Mouse (Mus musculus) neural tube, embryonic 11.5 days (tissue): Measurements from ENCODE around the gene Fdps. TPM values are rescaled to one million over a fixed set of nuclear protein-coding genes. Genes with fewer than 3 reads are reported as not detected.
A peak's percentile ranks its signal among the peaks of the same experiment; 100 is the strongest.

Source experiments
- ATAC-seq: fragments of 200-750 bp; cut with Nextera tagmentation; 2 replicates; pipeline ENCODE4 v1.8.0; 2017; ENCODE audit warnings: moderate number of reproducible peaks, mild to moderate bottlenecking, moderate TSS enrichment, moderate library complexity; ENCODE audit not compliant: insufficient read depth, low FRiP score, low TSS enrichment
- DNase-seq: peaks from one replicate; pipeline ENCODE4 v3.0.0-alpha.2; 2015; ENCODE audit warnings: low spot score
- H3K27ac ChIP-seq: fragments of 300-500 bp; sonication (generic); 2 replicates; pipeline ENCODE4 v1.5.1; 2014; ENCODE audit warnings: low read depth, mild to moderate bottlenecking, low read length
- H3K27me3 ChIP-seq: fragments of 300-500 bp; sonication (generic); 2 replicates; pipeline ENCODE4 v1.6.1; 2014; ENCODE audit warnings: mild to moderate bottlenecking, low read length, mixed read lengths; ENCODE audit not compliant: control insufficient read depth, insufficient read depth
- H3K36me3 ChIP-seq: fragments of 300-500 bp; sonication (generic); 2 replicates; pipeline ENCODE4 v1.6.1; 2014; ENCODE audit warnings: mild to moderate bottlenecking, low read length, moderate library complexity, mixed read lengths; ENCODE audit not compliant: control insufficient read depth, insufficient read depth
- H3K4me1 ChIP-seq: fragments of 300-500 bp; sonication (generic); 2 replicates; pipeline ENCODE4 v1.6.1; 2014; ENCODE audit warnings: low read length, mixed read lengths; ENCODE audit not compliant: control insufficient read depth, insufficient read depth
- H3K4me2 ChIP-seq: fragments of 300-500 bp; sonication (generic); 2 replicates; pipeline ENCODE4 v1.6.1; 2014; ENCODE audit warnings: low read depth, mild to moderate bottlenecking, moderate library complexity
- H3K4me3 ChIP-seq: fragments of 300-500 bp; sonication (generic); 2 replicates; pipeline ENCODE4 v1.5.1; 2014; ENCODE audit warnings: low read depth, low read length
- H3K9ac ChIP-seq: fragments of 300-500 bp; sonication (generic); 2 replicates; pipeline ENCODE4 v1.6.1; 2014; ENCODE audit warnings: mild to moderate bottlenecking, low read length
- H3K9me3 ChIP-seq: fragments of 300-500 bp; sonication (generic); 2 replicates; pipeline ENCODE4 v1.6.1; 2016; ENCODE audit warnings: low read length; ENCODE audit not compliant: control insufficient read depth
- whole genome bisulfite sequencing: fragments of 180-500 bp; shearing (Covaris S2); extraction: QIAGEN DNeasy Blood & Tissue Kit; methylation state at CpG from one replicate; pipeline ENCODE4 v1.1.7; 2014; 5-methylcytosine and 5-hydroxymethylcytosine counted together
- polyA plus RNA-seq: library from polyadenylated mRNA; unstranded; fragments of >200 nt; fragmentation: Nextera tagmentation; extraction: Ambion mirVana; gene quantifications from 2 replicates; pipeline ENCODE4 v1.2.1, GENCODE M21; 2014

Gene Fdps
- polyA plus RNA-seq, 1 experiment from 2014 or later, result 384 TPM

DNA sequence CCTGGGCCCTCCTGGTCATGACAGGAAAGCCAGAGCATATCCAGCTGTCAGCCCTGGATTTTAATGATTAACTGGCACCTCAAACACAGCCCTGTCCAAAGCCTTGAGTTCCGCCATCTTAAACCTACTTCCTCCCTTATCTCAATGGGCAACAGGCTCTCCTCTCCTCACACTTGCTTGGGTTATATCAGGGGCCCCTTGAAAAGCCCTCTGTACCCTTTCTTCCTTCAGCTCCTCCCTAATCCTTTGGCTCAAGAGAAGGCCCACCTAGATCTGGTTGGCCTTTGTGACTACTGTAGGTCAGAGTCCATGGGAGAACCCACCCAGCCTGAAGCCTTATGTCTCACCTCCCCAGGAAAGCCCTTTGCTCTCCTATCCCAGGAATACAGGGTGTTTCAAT is 32.0 kb upstream of the Fdps start:
- Histone ChIP-seq H3K27me3 (no peaks in the 10 kb centered on the region; the same call in 1 of the 2 replicates), H3K9me3 (no peaks in the 10 kb centered on the region), H3K4me1 (no peaks in the 10 kb centered on the region), H3K4me3 (no peak overlapping the region), H3K27ac (no peak overlapping the region), H3K9ac (no peak overlapping the region), H3K4me2 (no peak overlapping the region), H3K36me3 (no peaks in the 10 kb centered on the region)
- DNase-seq (no peak), ATAC-seq (no peak)
- 96% methylated on average over 1 of the region's 1 CpGs for WGBS

GRCm38 (mm10) chr3:89133063-89133450 is 31.3 kb upstream of the Fdps start:
- no peaks in the 10 kb centered on the region; the same call in 1 of the 2 replicates for H3K27me3 ChIP-seq
- H3K4me2 ChIP-seq, result no peak overlapping the region
- DNase-seq (no peak), ATAC-seq (no peak)
- H3K9me3 ChIP-seq, result no peaks in the 10 kb centered on the region
- no peaks in the 10 kb centered on the region for H3K4me1 ChIP-seq
- no peak overlapping the region for H3K9ac ChIP-seq
- H3K4me3 ChIP-seq, result no peak overlapping the region
- H3K36me3 ChIP-seq, result no peaks in the 10 kb centered on the region
- no peak overlapping the region for H3K27ac ChIP-seq
- WGBS, result 81% methylated on average over 7 of the region's 7 CpGs

- 0 out of 2 replicates have a peak overlapping the region, but pooled peaks have one; percentile 32 for H3K9ac ChIP-seq
- DNase-seq (peak; percentile 53), ATAC-seq (no peak)
- no peaks in the 10 kb centered on the region; the same call in 1 of the 2 replicates for H3K27me3 ChIP-seq
- H3K4me3 ChIP-seq, result 0 out of 2 replicates have a peak overlapping the region, but pooled peaks have one; percentile 9
- H3K27ac ChIP-seq, result no peak overlapping the region
- H3K4me2 ChIP-seq, result peak overlapping the region; percentile 50
- no peaks in the 10 kb centered on the region for H3K36me3 ChIP-seq
- 16% methylated on average over 25 of the region's 30 CpGs for WGBS
- H3K9me3 ChIP-seq, result no peaks in the 10 kb centered on the region
- no peaks in the 10 kb centered on the region for H3K4me1 ChIP-seq
Observed at GRCm38 (mm10) chr3:89132285-89133062, 30.7 kb upstream of the Fdps start.

- Histone ChIP-seq H3K4me3 (no peak overlapping the region), H3K36me3 (no peaks in the 10 kb centered on the region), H3K27me3 (no peaks in the 10 kb centered on the region; the same call in 1 of the 2 replicates), H3K27ac (no peak overlapping the region), H3K9me3 (no peaks in the 10 kb centered on the region), H3K9ac (no peak overlapping the region), H3K4me2 (peak overlapping the region; percentile 50), H3K4me1 (no peaks in the 10 kb centered on the region)
- 62% methylated on average over 4 of the region's 4 CpGs for WGBS
- DNase-seq, result no peak
- no peak for ATAC-seq
Observed at GRCm38 (mm10) chr3:89131816-89132215, 30.1 kb upstream of the Fdps start.

DNA sequence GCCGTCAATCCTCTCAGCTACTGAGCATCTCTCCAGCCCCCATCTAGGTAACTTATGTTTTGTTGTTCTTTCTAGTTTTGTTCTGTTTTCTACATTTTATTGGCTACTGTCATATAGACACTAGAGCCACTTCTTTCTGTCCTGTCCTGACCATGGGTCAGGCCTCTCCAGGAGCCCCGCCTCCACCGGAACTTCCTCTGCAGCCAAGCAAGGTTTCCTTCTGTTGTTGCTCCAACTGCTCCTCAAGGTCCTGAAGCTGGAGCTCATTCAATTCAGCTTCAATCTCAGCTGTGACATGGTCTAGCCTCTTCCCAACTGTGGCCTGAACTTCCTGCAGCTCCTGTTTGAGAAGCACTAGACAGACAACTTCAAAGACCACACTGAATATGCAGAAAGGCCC is 28.1 kb upstream of the Fdps start:
- Histone ChIP-seq H3K27me3 (no peaks in the 10 kb centered on the region; the same call in 1 of the 2 replicates), H3K4me3 (no peak overlapping the region), H3K4me2 (no peak overlapping the region), H3K4me1 (no peaks in the 10 kb centered on the region), H3K9me3 (no peaks in the 10 kb centered on the region), H3K9ac (no peak overlapping the region), H3K27ac (no peak overlapping the region), H3K36me3 (no peaks in the 10 kb centered on the region)
- 92% methylated on average over 3 of the region's 3 CpGs for WGBS
- ATAC-seq (no peak), DNase-seq (no peak)

DNA sequence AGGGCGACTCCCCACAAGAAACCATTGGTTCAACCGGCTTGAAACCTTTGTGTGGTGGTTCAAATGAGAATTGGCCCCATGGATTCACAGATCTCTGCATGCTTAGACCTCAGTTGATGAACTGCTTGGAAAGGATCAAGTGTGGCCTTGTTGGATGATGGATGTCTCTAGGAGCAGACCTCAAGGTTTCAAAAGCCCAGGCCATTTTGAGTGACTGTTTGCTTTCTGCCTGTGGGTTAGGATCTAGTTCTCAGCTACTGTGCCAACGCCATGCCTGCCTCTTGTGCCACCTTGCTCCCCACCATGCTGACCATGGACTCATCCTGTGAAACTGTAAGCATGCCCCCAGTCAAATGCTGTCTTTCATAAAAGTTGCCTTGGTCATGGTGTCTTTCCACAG is 24.2 kb upstream of the Fdps start:
- WGBS, result 86% methylated on average over 3 of the region's 3 CpGs
- ATAC-seq, result no peak

GRCm38 (mm10) chr3:89124241-89124640 is 22.5 kb upstream of the Fdps start:
- ATAC-seq (no peak), DNase-seq (no peak)
- no peak overlapping the region for H3K4me2 ChIP-seq
- H3K9me3 ChIP-seq, result no peaks in the 10 kb centered on the region
- H3K27me3 ChIP-seq, result no peaks in the 10 kb centered on the region
- H3K27ac ChIP-seq, result no peak overlapping the region
- H3K9ac ChIP-seq, result no peak overlapping the region
- 85% methylated on average over 3 of the region's 3 CpGs for WGBS
- H3K4me3 ChIP-seq, result no peak overlapping the region
- no peaks in the 10 kb centered on the region for H3K4me1 ChIP-seq
- H3K36me3 ChIP-seq, result no peaks in the 10 kb centered on the region

More for the DNA sequence above, 24.2 kb upstream of the Fdps start:
- no peak overlapping the region for H3K4me3 ChIP-seq
- no peak overlapping the region for H3K4me2 ChIP-seq
- no peak for DNase-seq
- H3K9ac ChIP-seq, result no peak overlapping the region
- no peaks in the 10 kb centered on the region for H3K36me3 ChIP-seq
- H3K27ac ChIP-seq, result no peak overlapping the region
- no peaks in the 10 kb centered on the region for H3K27me3 ChIP-seq
- H3K4me1 ChIP-seq, result no peaks in the 10 kb centered on the region
- H3K9me3 ChIP-seq, result no peaks in the 10 kb centered on the region

DNA sequence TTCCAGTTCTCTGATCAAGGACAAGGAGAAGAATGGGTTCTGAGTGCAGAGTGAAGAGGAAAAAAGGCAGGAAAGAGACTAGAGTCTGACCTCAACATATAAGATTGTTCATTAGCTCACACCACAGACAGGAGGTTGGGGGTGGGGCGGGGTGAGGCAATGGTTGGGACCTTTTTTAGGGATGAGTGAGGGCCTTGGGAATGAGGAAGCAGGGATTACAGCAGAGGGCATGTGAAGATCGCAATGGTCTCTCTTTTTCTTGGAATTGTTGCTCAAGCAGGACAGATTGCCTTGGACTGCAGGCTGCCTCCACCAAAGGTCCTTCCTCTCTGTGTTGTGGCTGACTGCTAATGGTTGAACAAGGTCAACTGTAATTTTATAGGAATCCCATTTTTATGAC is 21.6 kb upstream of the Fdps start:
- no peaks in the 10 kb centered on the region for H3K36me3 ChIP-seq
- H3K4me3 ChIP-seq, result no peak overlapping the region
- no peak overlapping the region for H3K9ac ChIP-seq
- WGBS, result 86% methylated on average over 2 of the region's 2 CpGs
- no peaks in the 10 kb centered on the region for H3K9me3 ChIP-seq
- H3K27ac ChIP-seq, result no peak overlapping the region
- H3K4me1 ChIP-seq, result no peaks in the 10 kb centered on the region
- no peaks in the 10 kb centered on the region for H3K27me3 ChIP-seq
- DNase-seq (no peak), ATAC-seq (no peak)
- H3K4me2 ChIP-seq, result no peak overlapping the region

DNA sequence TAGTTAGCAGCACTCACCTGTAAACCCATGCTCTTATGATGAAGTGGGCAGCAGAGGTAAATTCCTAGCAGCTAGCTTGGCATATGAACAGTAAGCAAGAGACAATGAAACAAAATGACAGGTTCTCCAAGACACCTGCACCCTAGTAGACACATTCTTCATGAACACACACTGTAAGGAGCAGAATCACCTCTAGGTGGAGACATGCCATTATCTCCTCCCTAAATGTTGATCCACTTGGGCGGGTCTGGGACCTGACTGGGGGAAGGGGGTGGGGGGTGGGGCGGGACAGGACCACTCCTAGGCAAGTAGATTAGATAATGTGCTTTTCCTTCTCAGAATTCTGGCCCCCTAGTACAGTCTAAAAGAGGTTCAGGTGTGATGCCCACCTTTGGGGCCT is 13.8 kb upstream of the Fdps start:
- ATAC-seq (no peak), DNase-seq (no peak)
- no peak overlapping the region for H3K4me2 ChIP-seq
- H3K36me3 ChIP-seq, result no peaks in the 10 kb centered on the region
- H3K9me3 ChIP-seq, result no peaks in the 10 kb centered on the region
- H3K27me3 ChIP-seq, result no peaks in the 10 kb centered on the region
- H3K27ac ChIP-seq, result no peak overlapping the region
- H3K4me3 ChIP-seq, result no peak overlapping the region
- no peak overlapping the region for H3K9ac ChIP-seq
- H3K4me1 ChIP-seq, result no peaks in the 10 kb centered on the region
- WGBS, result 9% methylated on average over 2 of the region's 2 CpGs
